Mouse (Mus musculus) c-Kit-positive CD71-positive TER-119-positive erythroid progenitor cells, embryonic 14.5 days (primary cell): ENCODE measurements at regions not wholly inside any gene's neighbourhood (a gene's known extent, or its start where the extent isn't known, plus 50 kb on each side); places are given as distances from the start of the nearest gene placed in this dataset.

ENCODE experiments used
- DNase-seq: peaks from one replicate; pipeline ENCODE4 v3.0.0-alpha.2; 2013; ENCODE audit warnings: low spot score

GRCm38 (mm10) chr12:32735224-32735623 is 84.1 kb upstream of the Nampt start:
- no peak for DNase-seq

- DNase-seq = no peak
Measured at GRCm38 (mm10) chr12:32741465-32741864, 77.9 kb upstream of the Nampt start.

GRCm38 (mm10) chr12:32757441-32758119 is 61.8 kb upstream of the Nampt start:
- DNase-seq = no peak

- DNase-seq = no peak
Measured at GRCm38 (mm10) chr12:32758150-32758549, 61.2 kb upstream of the Nampt start.

GRCm38 (mm10) chr12:32760627-32761026 is 58.7 kb upstream of the Nampt start:
- no peak for DNase-seq

- DNase-seq = no peak
Measured at GRCm38 (mm10) chr12:32761055-32761454, 58.3 kb upstream of the Nampt start.

- DNase-seq = no peak
Measured at GRCm38 (mm10) chr12:32764271-32764670, 55.1 kb upstream of the Nampt start.

GRCm38 (mm10) chr12:32764747-32765146 is 54.6 kb upstream of the Nampt start:
- no peak for DNase-seq

GRCm38 (mm10) chr12:32765861-32766260 is 53.5 kb upstream of the Nampt start:
- no peak for DNase-seq

GRCm38 (mm10) chr12:32766575-32766974 is 52.8 kb upstream of the Nampt start:
- no peak for DNase-seq

- no peak for DNase-seq
Measured at GRCm38 (mm10) chr12:32767206-32768081, 51.9 kb upstream of the Nampt start.

GRCm38 (mm10) chr12:32768082-32768743 is 51.1 kb upstream of the Nampt start:
- no peak for DNase-seq

GRCm38 (mm10) chr12:32768744-32769535 is 50.4 kb upstream of the Nampt start:
- DNase-seq = no peak
